Mouse (Mus musculus): ENCODE data around the gene Metrn. TPM values are rescaled to one million over a fixed set of nuclear protein-coding genes. Genes with fewer than 3 reads are reported as not detected.

The Metrn gene
- polyA plus RNA-seq, 1 experiment: 7.2 TPM

GRCm38 (mm10) chr17:25827546-25828222, 30.7 kb upstream of the Metrn start:
- H3K4me3 ChIP-seq (replicated peaks): no peak overlapping the region
- TF ChIP-seq TAL1 (IDR thresholded peaks at IDR 0.05; ENCODE audit: low read length): no peak
- TF ChIP-seq GATA1 (IDR thresholded peaks at IDR 0.05; ENCODE audit: low read length): no peak
- peaks cover 64% of the 10 kb centered on the region for H3K36me3 ChIP-seq (ENCODE audit: control insufficient read depth)

GRCm38 (mm10) chr17:25827011-25827410, 30.1 kb upstream of the Metrn start:
- peaks cover 91% of the 10 kb centered on the region for H3K4me1 ChIP-seq (ENCODE audit: control insufficient read depth)
- no peak for TF ChIP-seq GATA1 (IDR thresholded peaks at IDR 0.05; ENCODE audit: low read length)
- TF ChIP-seq TAL1 (IDR thresholded peaks at IDR 0.05; ENCODE audit: low read length): no peak
- no peak overlapping the region for H3K4me3 ChIP-seq (replicated peaks)
- no peaks in the 10 kb centered on the region for H3K9me3 ChIP-seq (ENCODE audit: control insufficient read depth, low read length)
- H3K36me3 ChIP-seq (ENCODE audit: control insufficient read depth): peaks cover 64% of the 10 kb centered on the region
- peaks cover 8% of the 10 kb centered on the region for H3K27me3 ChIP-seq (ENCODE audit: control insufficient read depth)

More at GRCm38 (mm10) chr17:25827546-25828222, 30.7 kb upstream of the Metrn start:
- Histone ChIP-seq H3K27me3 (ENCODE audit: control insufficient read depth) (peaks cover 2% of the 10 kb centered on the region), H3K9me3 (ENCODE audit: control insufficient read depth, low read length) (no peaks in the 10 kb centered on the region), H3K4me1 (ENCODE audit: control insufficient read depth) (peaks cover 93% of the 10 kb centered on the region)

DNA sequence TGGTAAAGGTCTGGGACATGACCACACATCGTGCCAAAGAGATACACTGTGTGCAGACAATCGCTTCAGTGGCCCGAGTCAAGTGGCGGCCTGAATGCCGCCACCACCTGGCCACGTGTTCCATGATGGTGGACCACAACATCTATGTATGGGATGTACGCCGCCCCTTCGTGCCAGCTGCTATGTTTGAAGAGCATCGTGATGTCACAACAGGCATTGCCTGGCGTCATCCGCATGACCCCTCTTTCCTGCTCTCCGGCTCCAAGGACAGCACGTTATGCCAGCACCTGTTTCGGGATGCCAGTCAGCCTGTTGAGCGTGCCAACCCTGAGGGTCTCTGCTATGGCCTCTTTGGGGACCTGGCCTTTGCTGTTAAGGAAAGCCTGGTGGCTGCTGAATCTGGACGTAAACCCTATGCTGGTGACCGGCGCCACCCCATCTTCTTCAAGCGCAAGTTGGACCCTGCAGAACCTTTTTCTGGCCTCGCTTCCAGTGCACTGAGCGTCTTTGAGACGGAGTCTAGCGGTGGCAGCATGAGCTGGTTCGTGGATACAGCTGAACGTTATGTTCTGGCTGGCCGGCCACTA, 29.1 kb upstream of the Metrn start:
- H3K4me3 ChIP-seq (replicated peaks): no peak overlapping the region
- peaks cover 17% of the 10 kb centered on the region for H3K27me3 ChIP-seq (ENCODE audit: control insufficient read depth)
- no peak for TF ChIP-seq GATA1 (IDR thresholded peaks at IDR 0.05; ENCODE audit: low read length)
- TF ChIP-seq TAL1 (IDR thresholded peaks at IDR 0.05; ENCODE audit: low read length): no peak
- H3K4me1 ChIP-seq (ENCODE audit: control insufficient read depth): peaks cover 81% of the 10 kb centered on the region
- H3K9me3 ChIP-seq (ENCODE audit: control insufficient read depth, low read length): no peaks in the 10 kb centered on the region
- peaks cover 55% of the 10 kb centered on the region for H3K36me3 ChIP-seq (ENCODE audit: control insufficient read depth)

DNA sequence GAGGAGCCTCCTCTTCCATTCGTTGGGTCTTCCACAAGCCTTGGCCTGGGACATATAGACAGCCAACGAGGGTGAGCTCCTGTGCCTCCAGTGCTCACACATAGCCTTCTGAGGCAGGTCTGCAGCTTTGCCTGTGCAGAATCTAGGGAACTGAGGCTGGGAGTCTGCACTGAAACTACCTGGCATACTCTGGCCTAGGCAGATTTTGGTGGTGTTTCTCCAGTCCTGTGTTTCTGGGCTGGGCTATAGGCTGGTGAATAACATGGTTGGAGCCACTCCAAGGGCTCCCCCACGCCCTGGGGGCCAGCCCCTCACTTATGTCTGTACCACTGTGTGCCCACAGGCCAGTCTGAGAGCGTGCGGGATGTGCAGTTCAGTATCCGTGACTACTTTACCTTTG, 28.4 kb upstream of the Metrn start:
- Histone ChIP-seq H3K9me3 (ENCODE audit: control insufficient read depth, low read length) (no peaks in the 10 kb centered on the region), H3K4me1 (ENCODE audit: control insufficient read depth) (peaks cover 74% of the 10 kb centered on the region), H3K27me3 (ENCODE audit: control insufficient read depth) (peaks cover 24% of the 10 kb centered on the region), H3K36me3 (ENCODE audit: control insufficient read depth) (peaks cover 47% of the 10 kb centered on the region), H3K4me3 (replicated peaks) (peak overlapping the region; percentile 73)
- TF ChIP-seq GATA1 (IDR thresholded peaks at IDR 0.05; ENCODE audit: low read length) (no peak), TAL1 (IDR thresholded peaks at IDR 0.05; ENCODE audit: low read length) (no peak)

GRCm38 (mm10) chr17:25824362-25825142, 27.6 kb upstream of the Metrn start:
- Histone ChIP-seq H3K27me3 (ENCODE audit: control insufficient read depth) (peaks cover 32% of the 10 kb centered on the region), H3K4me3 (replicated peaks) (peak overlapping the region; percentile 73), H3K9me3 (ENCODE audit: control insufficient read depth, low read length) (no peaks in the 10 kb centered on the region), H3K4me1 (ENCODE audit: control insufficient read depth) (peaks cover 70% of the 10 kb centered on the region), H3K36me3 (ENCODE audit: control insufficient read depth) (peaks cover 39% of the 10 kb centered on the region)
- TF ChIP-seq GATA1 (IDR thresholded peaks at IDR 0.05; ENCODE audit: low read length) (no peak), TAL1 (IDR thresholded peaks at IDR 0.05; ENCODE audit: low read length) (no peak)

DNA sequence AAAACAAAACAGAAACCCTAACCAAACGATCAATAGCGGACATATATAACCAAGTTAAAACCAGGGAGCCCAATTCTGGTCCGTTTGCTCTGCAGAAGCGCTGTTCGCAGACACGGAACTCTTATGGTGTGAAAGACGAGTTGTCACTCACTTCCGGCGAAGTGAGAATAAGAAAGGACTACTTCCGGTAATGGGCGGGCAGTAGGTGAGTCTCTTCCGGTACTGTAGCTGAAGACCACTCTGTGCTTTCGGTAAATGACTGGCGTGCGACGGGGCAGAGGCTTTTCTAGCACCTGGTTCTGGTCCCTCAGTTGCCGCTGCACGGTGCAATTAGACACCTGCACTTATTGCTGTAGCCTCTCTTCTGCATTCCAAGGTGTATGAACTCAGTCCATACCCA, 26.5 kb upstream of the Metrn start, which contains the start of gene Wdr24:
Wdr24 (plus strand) TSS at position 176 of the 400 bp plus-strand sequence.
- TF ChIP-seq TAL1 (IDR thresholded peaks at IDR 0.05; ENCODE audit: low read length) (no peak), GATA1 (IDR thresholded peaks at IDR 0.05; ENCODE audit: low read length) (no peak)
- H3K9me3 ChIP-seq (ENCODE audit: control insufficient read depth, low read length): no peaks in the 10 kb centered on the region
- peaks cover 34% of the 10 kb centered on the region for H3K36me3 ChIP-seq (ENCODE audit: control insufficient read depth)
- H3K4me1 ChIP-seq (ENCODE audit: control insufficient read depth): peaks cover 66% of the 10 kb centered on the region
- H3K4me3 ChIP-seq (replicated peaks): peak within 1 kb of the TSS; percentile 73
- peaks cover 43% of the 10 kb centered on the region for H3K27me3 ChIP-seq (ENCODE audit: control insufficient read depth)

GRCm38 (mm10) chr17:25818851-25819780, 22.2 kb upstream of the Metrn start:
- no peak for TF ChIP-seq GATA1 (IDR thresholded peaks at IDR 0.05; ENCODE audit: low read length)
- TF ChIP-seq TAL1 (IDR thresholded peaks at IDR 0.05; ENCODE audit: low read length): no peak
- Histone ChIP-seq H3K4me1 (ENCODE audit: control insufficient read depth) (peaks cover 26% of the 10 kb centered on the region), H3K36me3 (ENCODE audit: control insufficient read depth) (no peaks in the 10 kb centered on the region), H3K4me3 (replicated peaks) (peak overlapping the region; percentile 7), H3K9me3 (ENCODE audit: control insufficient read depth, low read length) (no peaks in the 10 kb centered on the region), H3K27me3 (ENCODE audit: control insufficient read depth) (peaks cover 80% of the 10 kb centered on the region)

GRCm38 (mm10) chr17:25817662-25818061, 20.7 kb upstream of the Metrn start:
- Histone ChIP-seq H3K4me3 (replicated peaks) (no peak overlapping the region), H3K27me3 (ENCODE audit: control insufficient read depth) (peaks cover 90% of the 10 kb centered on the region), H3K36me3 (ENCODE audit: control insufficient read depth) (no peaks in the 10 kb centered on the region), H3K9me3 (ENCODE audit: control insufficient read depth, low read length) (no peaks in the 10 kb centered on the region), H3K4me1 (ENCODE audit: control insufficient read depth) (peaks cover 13% of the 10 kb centered on the region)
- TF ChIP-seq GATA1 (IDR thresholded peaks at IDR 0.05; ENCODE audit: low read length) (no peak), TAL1 (IDR thresholded peaks at IDR 0.05; ENCODE audit: low read length) (no peak)
